Mouse (Mus musculus): ENCODE measurements around the gene Xylt1. TPM values are rescaled to one million over a fixed set of nuclear protein-coding genes. Genes with fewer than 3 reads are reported as not detected.

The Xylt1 gene
- polyA plus RNA-seq, 1 experiment, result not detected

- TF ChIP-seq GATA1 (IDR thresholded peaks at IDR 0.05; ENCODE audit: low read length), result no peak
Observed at GRCm38 (mm10) chr7:117419041-117419440, 38.3 kb downstream of the Xylt1 start.

GRCm38 (mm10) chr7:117419846-117420245 is 39.1 kb downstream of the Xylt1 start:
- no peak for TF ChIP-seq GATA1 (IDR thresholded peaks at IDR 0.05; ENCODE audit: low read length)

GRCm38 (mm10) chr7:117420301-117420700 is 39.5 kb downstream of the Xylt1 start:
- no peak for TF ChIP-seq GATA1 (IDR thresholded peaks at IDR 0.05; ENCODE audit: low read length)

GRCm38 (mm10) chr7:117420836-117421566 is 40.2 kb downstream of the Xylt1 start:
- TF ChIP-seq GATA1 (IDR thresholded peaks at IDR 0.05; ENCODE audit: low read length), result no peak

GRCm38 (mm10) chr7:117424841-117425240 is 44.1 kb downstream of the Xylt1 start:
- no peak for TF ChIP-seq GATA1 (IDR thresholded peaks at IDR 0.05; ENCODE audit: low read length)

GRCm38 (mm10) chr7:117426366-117426765 is 45.6 kb downstream of the Xylt1 start:
- TF ChIP-seq GATA1 (IDR thresholded peaks at IDR 0.05; ENCODE audit: low read length), result no peak

- no peak for TF ChIP-seq GATA1 (IDR thresholded peaks at IDR 0.05; ENCODE audit: low read length)
Observed at GRCm38 (mm10) chr7:117428690-117429224, 48.0 kb downstream of the Xylt1 start.

GRCm38 (mm10) chr7:117429483-117429882 is 48.7 kb downstream of the Xylt1 start:
- TF ChIP-seq GATA1 (IDR thresholded peaks at IDR 0.05; ENCODE audit: low read length), result no peak

GRCm38 (mm10) chr7:117429895-117430294 is 49.1 kb downstream of the Xylt1 start:
- TF ChIP-seq GATA1 (IDR thresholded peaks at IDR 0.05; ENCODE audit: low read length), result no peak

GRCm38 (mm10) chr7:117430361-117430935 is 49.7 kb downstream of the Xylt1 start:
- TF ChIP-seq GATA1 (IDR thresholded peaks at IDR 0.05; ENCODE audit: low read length), result no peak

- no peak for TF ChIP-seq GATA1 (IDR thresholded peaks at IDR 0.05; ENCODE audit: low read length)
Observed at GRCm38 (mm10) chr7:117433641-117434040, 52.9 kb downstream of the Xylt1 start.

GRCm38 (mm10) chr7:117435091-117435490 is 54.3 kb downstream of the Xylt1 start:
- no peak for TF ChIP-seq GATA1 (IDR thresholded peaks at IDR 0.05; ENCODE audit: low read length)

- no peak for TF ChIP-seq GATA1 (IDR thresholded peaks at IDR 0.05; ENCODE audit: low read length)
Observed at GRCm38 (mm10) chr7:117435730-117436441, 55.1 kb downstream of the Xylt1 start.

- TF ChIP-seq GATA1 (IDR thresholded peaks at IDR 0.05; ENCODE audit: low read length), result no peak
Observed at GRCm38 (mm10) chr7:117436892-117437291, 56.1 kb downstream of the Xylt1 start.

- no peak for TF ChIP-seq GATA1 (IDR thresholded peaks at IDR 0.05; ENCODE audit: low read length)
Observed at GRCm38 (mm10) chr7:117440994-117441393, 60.2 kb downstream of the Xylt1 start.

GRCm38 (mm10) chr7:117442639-117443038 is 61.9 kb downstream of the Xylt1 start:
- no peak for TF ChIP-seq GATA1 (IDR thresholded peaks at IDR 0.05; ENCODE audit: low read length)
